Comparison of ENCODE assay signal across 8 mouse cellular contexts in genomic region chr7:139388670-139389212, GRCm38 (mm10). TPM values are rescaled to one million over a fixed set of nuclear protein-coding genes. Genes with fewer than 3 reads are reported as not detected.
DNase-seq lines count a peak whose midpoint lies in the region; ATAC-seq and TF ChIP-seq lines count a peak whose summit lies in the region.

Gene Inpp5a, plus strand, starts transcription at chr7:139389109.

- no peaks in the 10 kb centered on the region for H3K9me3 ChIP-seq in megakaryocyte, embryonic 14.5 days

- TF ChIP-seq CTCF in cortical plate, adult 2 months (IDR thresholded peaks at IDR 0.05; ENCODE audit: extremely low read depth, insufficient read depth, low read length), result no peak

- H3K4me3 ChIP-seq in cortical plate, adult 2 months (ENCODE audit: insufficient read depth, low read length), result peak within 1 kb of the TSS; percentile 55
- peak within 1 kb of the TSS; percentile 98 for H3K4me3 ChIP-seq in megakaryocyte, embryonic 14.5 days (replicated peaks)

- ATAC-seq in activated CD4-positive, CD25-positive, alpha-beta regulatory T cell, adult 4 months, result peak; percentile 91

- TF ChIP-seq POLR2A in cortical plate, adult 2 months (IDR thresholded peaks at IDR 0.05; ENCODE audit: extremely low read depth, insufficient read depth, low read length), result peak; percentile 66; the same call in 1 of the 2 replicates

- no peaks in the 10 kb centered on the region for H3K27me3 ChIP-seq in megakaryocyte, embryonic 14.5 days (replicated peaks)

- peak; percentile 99 for DNase-seq in gastrocnemius, adult 8-10 months (ENCODE audit: low spot score in 2 of 2)
- peak; percentile 98 for DNase-seq in hindlimb bud, embryonic 11.5 days (ENCODE audit: extremely low spot score, low read depth, low spot score)
- peak; percentile 92 to 100 for DNase-seq in left cerebral cortex, adult 8-10 months (ENCODE audit: low spot score in 2 of 2)
- DNase-seq in right cerebral cortex, postnatal 10 days (ENCODE audit: low spot score in 2 of 2), result peak; percentile 99
- peak; percentile 96 for DNase-seq in urinary bladder, postnatal 25 days (ENCODE audit: low spot score)

- peak within 1 kb of the TSS; percentile 53 for H3K27ac ChIP-seq in cortical plate, adult 2 months (ENCODE audit: insufficient read depth, low read length)

- H3K36me3 ChIP-seq in megakaryocyte, embryonic 14.5 days (replicated peaks; ENCODE audit: low read length), result peaks cover 36% of the 10 kb centered on the region

- peaks cover 4% of the 10 kb centered on the region for H3K4me1 ChIP-seq in cortical plate, adult 2 months (ENCODE audit: control insufficient read depth, insufficient read depth, low read length)
- peaks cover 84% of the 10 kb centered on the region for H3K4me1 ChIP-seq in megakaryocyte, embryonic 14.5 days

RNA-seq across cellular contexts. Expression of gene Inpp5a, which starts in this region (rescaled TPM):
- 1 to 10 TPM; 4.8 to 6.5 TPM for polyA plus RNA-seq in activated CD4-positive, CD25-positive, alpha-beta regulatory T cell, adult 4 months (2017; shearing (Covaris generic))
- 23.8 and 27.8 TPM in 2 replicates for polyA plus RNA-seq in cortical plate, adult 2 months (2012; rRNA removed)
- total RNA-seq in gastrocnemius, adult 8-10 months (2022), result 10 to 100 TPM; 74.7 to 91.2 (median 87.5) TPM
- total RNA-seq in left cerebral cortex, adult 8-10 months (2022), result 10 to 100 TPM; 55.8 to 63.9 (median 59.9) TPM
- polyA plus RNA-seq in megakaryocyte, embryonic 14.5 days (2012; ENCODE audit: insufficient read depth, low replicate concordance), result 95.0 and 304 TPM in 2 replicates

Comparison
In these comparisons a context has a peak if more than half of its experiments do, and no peak if none do; other contexts are left out.
1. Peak in every context shown above with its lines: DNase-seq, ATAC-seq, H3K4me3 ChIP-seq and H3K27ac ChIP-seq.